Mouse (Mus musculus): ENCODE measurements around the gene Dctn3.
"Not testable (repeated sequence)": the region's sequence is repeated elsewhere in the genome, so short reads cannot be mapped to it uniquely, and the experiment has no call there.

Gene Dctn3

DNA sequence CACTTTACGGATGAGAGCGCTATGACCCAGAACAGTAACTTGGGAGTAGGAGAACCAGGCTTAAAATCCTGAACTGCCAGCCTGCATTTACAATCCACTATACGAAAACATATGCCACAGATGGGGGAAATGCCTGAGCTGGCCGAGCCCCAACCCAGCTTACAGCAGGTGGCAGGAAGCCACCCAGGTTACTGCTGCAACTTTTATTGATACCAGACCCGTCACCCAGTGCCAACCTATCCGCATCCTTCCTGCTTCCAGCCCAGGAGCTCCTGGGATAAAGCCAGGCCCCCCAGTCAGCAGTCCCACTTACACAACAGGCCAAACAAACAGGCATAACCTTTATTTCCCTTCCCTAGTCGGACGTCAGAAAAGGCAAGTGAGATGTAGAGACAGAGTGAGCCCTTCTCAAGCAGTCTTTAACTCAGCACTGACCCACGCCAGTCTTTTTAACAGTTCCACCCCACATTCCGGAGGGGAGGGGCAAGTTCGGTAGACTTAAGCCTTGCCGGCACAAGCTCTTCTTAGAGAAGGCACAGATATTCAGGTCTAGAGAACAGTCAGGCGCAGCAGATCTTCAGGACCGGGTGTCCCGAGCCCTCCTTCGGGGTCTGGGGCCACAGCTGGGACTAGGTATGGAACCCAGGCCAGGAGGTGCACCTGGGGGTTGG, 11.1 kb downstream of the Dctn3 start:
- TF ChIP-seq GATA4 (IDR thresholded peaks at IDR 0.05; ENCODE audit: insufficient replicate concordance, low read length), result no peak

DNA sequence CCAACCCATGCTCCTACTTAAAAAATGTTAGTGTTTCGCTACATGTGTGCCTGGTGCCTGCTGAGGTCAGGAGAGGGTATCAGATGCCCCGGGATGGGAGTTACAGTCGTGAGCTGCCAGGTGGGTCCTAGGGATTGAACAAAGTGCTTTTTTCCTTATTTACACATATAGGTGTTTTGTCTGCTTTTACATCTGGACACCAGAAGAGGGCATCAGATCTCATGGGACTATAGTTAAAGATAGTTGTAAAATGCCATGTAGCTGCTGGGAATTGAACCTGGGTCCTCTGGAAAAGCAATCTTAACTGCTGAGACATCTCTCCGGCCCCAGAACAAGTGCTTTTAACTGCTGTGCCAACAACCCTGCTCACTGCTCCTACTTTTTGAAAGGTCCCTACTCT, 12.7 kb downstream of the Dctn3 start:
- TF ChIP-seq GATA4 (IDR thresholded peaks at IDR 0.05; ENCODE audit: insufficient replicate concordance, low read length), result no peak

DNA sequence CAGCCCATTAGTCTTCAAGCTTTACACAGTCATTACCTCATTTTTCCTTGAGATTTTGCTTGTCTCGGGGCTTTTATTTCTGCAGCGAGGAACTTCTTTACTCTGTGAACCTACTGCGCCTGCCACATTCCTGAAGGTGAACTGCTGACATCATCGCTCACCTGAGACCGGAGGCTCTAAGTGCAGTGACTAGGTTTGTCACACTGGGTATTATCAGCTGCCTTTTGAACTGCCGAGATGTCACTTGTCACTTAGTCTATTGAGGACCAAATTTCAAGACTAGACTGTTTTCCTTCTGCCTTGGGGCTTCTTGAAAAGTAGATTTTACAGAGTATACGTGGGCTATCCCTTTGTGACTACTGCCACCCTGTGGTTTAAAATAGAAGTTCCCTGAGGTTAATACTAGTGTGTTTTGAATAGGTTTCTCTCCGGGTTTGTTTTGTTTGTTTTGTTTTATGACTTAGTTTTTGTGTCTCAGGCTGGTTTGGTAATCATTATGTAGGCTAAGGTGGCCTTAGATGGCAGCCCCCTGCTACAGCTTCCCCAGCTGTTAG, 14.7 kb downstream of the Dctn3 start:
- no peak for TF ChIP-seq GATA4 (IDR thresholded peaks at IDR 0.05; ENCODE audit: insufficient replicate concordance, low read length)

DNA sequence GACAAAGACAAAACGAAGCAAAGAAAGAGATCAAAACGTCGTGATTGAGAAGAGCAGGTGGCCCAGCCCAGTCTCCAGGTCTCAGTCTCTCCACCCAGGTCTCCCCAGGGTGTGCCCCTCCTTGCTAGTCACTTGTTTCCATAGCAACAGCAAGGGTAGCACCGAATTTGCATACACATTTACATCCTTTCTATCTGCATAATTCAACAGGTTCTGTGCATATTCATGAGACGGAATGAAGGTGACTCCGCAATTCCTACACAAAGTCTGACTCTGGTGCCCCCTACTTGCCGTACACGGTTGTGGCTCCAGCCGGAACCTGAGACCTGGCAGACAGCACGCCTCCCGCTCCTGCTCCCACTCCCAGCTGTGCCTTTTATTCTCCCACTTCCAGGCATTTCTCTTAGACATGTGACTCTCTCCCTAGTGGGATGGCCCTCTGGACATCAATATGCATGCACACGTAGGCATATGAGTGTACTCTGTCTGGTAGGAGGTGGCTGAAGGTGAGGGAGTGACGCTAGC, 15.9 kb downstream of the Dctn3 start:
- no peak for TF ChIP-seq GATA4 (IDR thresholded peaks at IDR 0.05; ENCODE audit: insufficient replicate concordance, low read length)

DNA sequence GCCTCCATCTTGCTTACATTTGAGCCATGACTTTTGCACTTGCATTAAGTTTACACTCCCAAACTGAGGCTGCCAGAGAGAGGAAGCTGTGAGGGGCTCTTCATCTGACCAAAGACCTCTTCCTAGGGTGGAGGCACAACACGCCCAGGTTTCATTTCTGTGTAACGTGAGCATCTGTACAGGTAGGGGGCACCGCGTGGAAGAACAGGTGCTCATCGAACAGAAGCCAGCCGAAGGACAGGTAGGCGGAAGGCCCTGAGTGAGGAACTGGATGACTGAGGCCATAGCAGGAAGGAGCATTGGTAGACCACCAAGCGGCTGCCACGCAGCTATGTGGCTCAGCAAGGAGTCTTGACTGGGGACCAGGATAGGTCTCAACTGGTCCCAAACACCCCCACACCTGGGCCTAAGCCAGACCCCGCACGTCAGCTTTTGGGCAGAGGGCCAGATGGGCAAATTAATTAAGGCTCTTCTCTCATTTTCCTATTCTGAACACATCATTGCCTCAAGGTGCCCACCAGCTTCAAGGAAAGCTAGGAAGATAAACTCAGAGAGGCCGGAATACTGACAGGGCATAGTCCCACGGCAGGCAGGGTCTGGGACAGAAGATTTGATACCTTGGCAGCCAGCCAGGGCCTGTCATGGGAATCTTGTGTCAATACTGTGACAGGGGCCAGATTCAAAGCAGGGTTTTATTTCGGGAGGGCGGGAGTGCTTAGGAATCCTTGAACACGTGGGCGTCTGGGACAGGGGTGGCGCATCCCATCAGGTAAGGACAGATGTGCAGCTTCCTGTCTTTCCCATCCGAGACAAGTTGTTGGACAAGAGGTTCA, 16.8 kb downstream of the Dctn3 start:
- no peak for TF ChIP-seq GATA4 (IDR thresholded peaks at IDR 0.05; ENCODE audit: insufficient replicate concordance, low read length)

DNA sequence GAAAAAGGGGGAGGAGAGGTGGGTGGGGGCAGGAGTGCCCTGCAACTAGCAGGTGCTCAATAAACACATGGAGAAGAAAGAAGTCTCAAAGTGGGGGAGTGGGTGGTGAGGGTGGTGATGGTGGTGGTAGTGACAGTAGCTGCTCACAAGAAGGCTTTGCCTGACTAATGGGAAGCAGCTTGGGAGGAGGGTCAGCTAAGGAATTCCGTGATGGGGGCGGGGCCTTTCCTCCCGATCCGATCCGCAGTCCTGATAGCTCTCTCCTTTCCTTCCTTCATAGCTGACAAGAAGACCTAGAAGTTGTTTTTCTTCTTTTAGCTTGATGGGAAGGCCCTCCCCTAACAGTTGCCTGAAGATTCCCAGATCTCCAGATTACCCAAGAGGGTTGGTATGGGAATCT, 18.3 kb downstream of the Dctn3 start:
- no peak for TF ChIP-seq GATA4 (IDR thresholded peaks at IDR 0.05; ENCODE audit: insufficient replicate concordance, low read length)

DNA sequence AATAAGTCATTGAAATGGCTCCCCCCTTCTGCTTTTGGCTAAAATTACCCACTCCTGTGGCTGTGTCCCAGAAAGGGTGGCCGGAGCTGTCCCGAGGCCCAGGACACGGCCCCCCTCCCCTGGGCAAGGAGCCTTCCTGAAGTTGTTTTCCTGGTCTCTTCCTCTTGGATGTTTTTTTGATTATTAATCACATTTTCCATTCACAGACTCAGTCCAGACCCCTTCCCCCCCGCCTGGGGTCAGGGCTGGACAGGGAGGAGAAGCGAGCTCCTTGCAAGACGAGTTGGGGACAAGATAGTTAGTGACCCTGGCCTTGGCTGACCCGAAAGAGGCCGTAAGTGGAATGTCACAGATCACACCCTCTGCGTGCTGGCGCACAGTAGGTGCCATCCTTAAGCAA, 23.2 kb downstream of the Dctn3 start, which contains the start of gene Il11ra1:
Gene Il11ra1, plus strand, starts transcription at position 207 of the 400 bp plus-strand sequence.
- not testable (repeated sequence) for TF ChIP-seq GATA4 (IDR thresholded peaks at IDR 0.05; ENCODE audit: insufficient replicate concordance, low read length)

DNA sequence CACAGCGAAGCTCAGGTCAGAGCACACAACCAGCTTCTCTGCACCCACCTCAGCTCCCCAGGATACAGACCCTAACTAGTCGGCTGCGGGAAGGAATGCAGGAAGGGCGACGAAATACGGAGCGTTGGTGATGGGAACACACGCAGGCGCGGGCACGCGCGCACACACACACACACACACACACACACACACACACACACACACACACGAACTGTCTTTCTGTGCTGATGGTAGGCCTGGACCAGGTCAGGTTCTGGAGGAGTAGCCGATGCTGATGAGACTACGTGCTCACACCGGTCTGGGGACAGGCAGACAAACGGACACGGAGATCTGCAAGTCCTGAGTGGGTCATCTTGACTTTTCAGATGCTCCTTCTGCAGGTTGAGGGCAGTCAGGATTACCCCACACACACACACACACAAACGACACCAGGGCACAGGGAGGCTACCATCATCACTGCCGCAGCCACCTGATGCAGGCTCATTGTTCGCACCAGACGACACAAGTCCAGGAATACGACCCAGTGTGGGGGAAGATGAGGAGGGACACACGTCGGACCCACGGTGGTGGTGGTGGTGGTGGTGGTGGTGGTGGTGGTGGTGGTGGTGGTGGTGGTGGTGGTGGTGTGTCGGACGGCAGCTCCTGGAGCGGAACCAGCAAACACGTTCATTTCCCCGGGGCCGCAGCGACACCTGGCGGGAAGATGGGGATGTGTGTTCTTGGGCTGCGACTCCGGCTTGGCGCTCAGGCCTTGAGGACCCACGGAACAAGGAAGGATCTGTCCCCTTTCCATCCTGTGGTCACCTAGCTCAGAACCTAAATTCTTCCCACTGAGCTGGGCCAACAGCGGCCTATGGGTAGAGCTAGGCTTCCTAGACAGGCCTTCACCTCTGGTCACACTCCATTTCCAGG, 25.8 kb downstream of the Dctn3 start, which contains the start of gene Cntfr:
Gene Cntfr, minus strand, starts transcription at position 160 of the 912 bp plus-strand sequence.
- TF ChIP-seq GATA4 (IDR thresholded peaks at IDR 0.05; ENCODE audit: insufficient replicate concordance, low read length), result not testable (repeated sequence)

DNA sequence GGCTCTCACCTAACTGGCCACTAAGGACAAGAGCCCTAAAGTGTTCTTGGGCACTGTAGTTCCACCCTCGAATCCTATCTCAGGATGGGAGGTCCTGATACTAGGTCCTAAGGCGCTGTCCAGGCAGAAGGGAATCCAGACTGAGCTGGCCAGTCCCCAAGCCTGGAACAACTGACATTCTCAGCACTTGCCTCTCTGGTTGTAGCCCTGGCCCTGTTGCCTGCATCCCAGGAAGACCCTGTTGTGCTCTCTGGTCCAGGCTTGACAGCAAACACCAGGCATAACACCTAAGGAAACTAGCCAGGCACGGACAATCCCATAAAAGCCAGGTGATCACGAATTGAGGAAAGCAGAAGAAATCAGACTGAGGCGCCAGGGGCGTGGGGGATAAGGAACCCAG, 40.2 kb downstream of the Dctn3 start:
- TF ChIP-seq GATA4 (IDR thresholded peaks at IDR 0.05; ENCODE audit: insufficient replicate concordance, low read length), result no peak

DNA sequence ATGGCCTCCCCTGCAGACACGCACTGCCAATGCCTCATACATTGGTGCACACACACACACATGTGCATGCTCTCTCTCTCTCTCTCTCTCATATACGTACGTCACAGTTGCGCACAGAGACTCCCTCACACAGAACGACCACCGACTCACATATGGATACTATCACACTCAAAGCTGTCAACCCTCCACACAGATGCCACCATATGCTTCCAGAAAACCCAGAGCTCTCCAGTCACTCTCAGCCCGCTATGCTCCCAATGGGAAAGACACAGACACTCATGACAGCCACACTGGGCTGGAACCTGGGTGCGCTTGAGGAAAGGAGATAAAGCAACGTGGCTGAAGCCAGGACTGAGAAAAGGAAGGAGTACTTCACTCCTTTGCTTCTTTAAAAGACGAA, 41.0 kb downstream of the Dctn3 start:
- TF ChIP-seq GATA4 (IDR thresholded peaks at IDR 0.05; ENCODE audit: insufficient replicate concordance, low read length), result no peak

DNA sequence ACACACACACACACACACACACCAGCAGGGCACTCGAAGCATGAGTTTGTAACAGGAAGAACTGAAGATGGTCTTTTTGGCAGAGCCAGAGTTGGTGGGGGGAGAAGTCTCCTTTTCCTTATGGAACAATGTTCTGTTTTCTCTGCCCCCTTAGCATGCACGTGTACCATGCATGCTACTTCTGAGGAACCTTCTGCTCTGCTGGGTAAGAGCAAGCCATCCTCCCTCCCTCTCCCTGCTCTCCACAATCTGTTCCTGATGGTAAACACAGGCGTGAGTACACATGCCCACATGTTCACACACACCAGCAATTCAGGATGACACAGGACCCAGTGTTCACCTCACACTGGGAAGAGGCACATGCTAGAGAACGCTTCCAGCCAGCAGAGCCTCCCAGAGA, 41.8 kb downstream of the Dctn3 start:
- no peak for TF ChIP-seq GATA4 (IDR thresholded peaks at IDR 0.05; ENCODE audit: insufficient replicate concordance, low read length)

DNA sequence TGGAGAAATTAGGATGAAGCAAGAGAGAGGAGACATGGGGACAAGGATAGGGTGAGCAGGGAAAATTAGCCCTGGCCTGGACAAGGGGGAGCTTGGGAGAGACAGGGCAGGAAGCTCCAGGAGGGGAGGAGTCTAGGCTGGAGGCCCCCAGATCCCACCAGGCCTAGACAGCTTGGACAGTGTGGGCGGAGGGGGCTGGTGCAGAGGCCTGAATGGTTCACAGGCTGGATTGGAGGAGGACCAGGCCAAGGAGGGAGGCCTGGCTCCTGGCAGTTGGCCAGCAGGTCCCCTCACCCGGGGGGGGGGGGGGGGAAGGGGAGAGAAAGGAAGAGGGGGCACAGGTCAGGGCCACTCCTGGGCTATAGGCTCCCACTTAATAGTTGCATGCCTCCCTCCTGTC, 43.7 kb downstream of the Dctn3 start:
- TF ChIP-seq GATA4 (IDR thresholded peaks at IDR 0.05; ENCODE audit: insufficient replicate concordance, low read length), result no peak

DNA sequence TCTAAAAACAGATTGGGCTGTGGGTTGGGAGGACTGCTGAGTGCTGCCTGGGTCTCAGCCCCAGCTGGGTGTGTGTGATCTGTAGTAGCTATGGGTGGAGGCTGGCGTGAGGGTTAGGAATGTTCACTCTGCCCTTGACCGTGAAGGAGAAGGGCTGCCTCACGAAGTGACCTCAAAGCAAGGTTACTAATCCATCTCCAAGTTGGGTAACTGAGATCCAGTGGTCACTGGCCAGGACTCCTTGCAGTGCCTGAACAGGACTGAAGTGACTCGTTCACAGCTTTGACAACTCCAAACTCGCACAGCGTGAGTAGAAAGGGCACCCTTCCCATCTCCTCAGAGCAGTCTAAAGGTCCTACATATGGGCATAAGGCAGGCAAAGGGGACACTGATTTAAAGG, 44.1 kb downstream of the Dctn3 start:
- TF ChIP-seq GATA4 (IDR thresholded peaks at IDR 0.05; ENCODE audit: insufficient replicate concordance, low read length), result no peak

DNA sequence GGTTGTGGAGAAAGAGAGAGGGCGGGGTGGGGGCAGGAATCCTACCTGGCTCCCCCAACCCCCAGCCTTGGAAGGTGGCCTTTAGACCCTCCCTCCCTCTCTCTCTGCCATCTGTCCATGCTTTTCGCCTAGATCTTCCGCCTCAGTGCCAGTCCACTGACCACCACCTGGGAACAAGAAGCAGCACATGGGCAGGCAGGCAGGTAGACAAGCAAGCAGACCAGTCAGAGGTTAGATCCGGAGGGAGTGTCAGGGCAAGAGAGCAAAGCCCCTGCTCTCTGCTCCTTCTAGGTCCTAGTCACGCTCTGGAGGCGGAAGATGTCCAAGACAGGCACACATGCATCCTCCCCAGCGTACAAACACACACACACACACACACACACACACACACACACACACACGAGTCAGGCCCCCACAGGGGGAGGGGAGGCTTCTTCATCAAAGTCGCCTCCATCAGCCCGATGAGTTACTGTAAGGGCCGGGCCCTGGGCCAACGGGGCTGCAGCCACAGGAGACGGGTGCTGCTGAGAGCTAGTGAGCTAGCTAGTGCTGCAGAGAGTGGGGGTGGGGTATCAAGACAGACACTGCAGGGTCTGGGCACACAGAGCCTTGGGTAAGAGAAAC, 45.9 kb downstream of the Dctn3 start:
- TF ChIP-seq GATA4 (IDR thresholded peaks at IDR 0.05; ENCODE audit: insufficient replicate concordance, low read length), result no peak

Data from liver, adult (tissue).